In genomic region chr14:27402332-27403250, GRCm38 (mm10) we compare ENCODE assay signal across 12 mouse cellular contexts. TPM values are rescaled to one million over a fixed set of nuclear protein-coding genes. Genes with fewer than 3 reads are reported as not detected.
DNase-seq lines count a peak whose midpoint lies in the region; ATAC-seq lines count a peak whose summit lies in the region.
"Had no signal": no experiment of that assay in that cellular context is flagged by ENCODE, and none has a peak within 500 bp of the region (broad histone marks: within the 10 kb centered on the region; RNA-seq: fewer than 3 reads in every experiment).

No protein-coding gene starts in this region.

- H3K27me3 ChIP-seq in heart, embryonic 11.5 days (ENCODE audit: control insufficient read depth, insufficient read depth, low read length), result no peaks in the 10 kb centered on the region
- no peaks in the 10 kb centered on the region for H3K27me3 ChIP-seq in heart, embryonic 15.5 days
- H3K27me3 ChIP-seq: hindbrain, embryonic 13.5 days; neural tube, embryonic 13.5 days had no signal

- H3K4me2 ChIP-seq in heart, embryonic 11.5 days, result no peak overlapping the region
- H3K4me2 ChIP-seq in heart, embryonic 15.5 days, result no peak overlapping the region
- H3K4me2 ChIP-seq: hindbrain, embryonic 13.5 days; neural tube, embryonic 13.5 days had no signal

- 71% methylated on average over 10 of the region's 10 CpGs for WGBS in heart, embryonic 11.5 days (ENCODE audit: insufficient replicate concordance)
- 64% methylated on average over 10 of the region's 10 CpGs for WGBS in heart, embryonic 15.5 days

- H3K4me1 ChIP-seq in heart, embryonic 11.5 days (ENCODE audit: control insufficient read depth, insufficient read depth, low read length), result no peaks in the 10 kb centered on the region
- 0 out of 2 replicates have a peak, but pooled peaks cover 4% of the 10 kb centered on the region for H3K4me1 ChIP-seq in heart, embryonic 15.5 days (replicated peaks)
- H3K4me1 ChIP-seq: hindbrain, embryonic 13.5 days; neural tube, embryonic 13.5 days had no signal

- H3K4me3 ChIP-seq in heart, embryonic 11.5 days (ENCODE audit: low read depth, low read length), result no peak overlapping the region
- H3K4me3 ChIP-seq in heart, embryonic 15.5 days, result no peak overlapping the region
- H3K4me3 ChIP-seq: hindbrain, embryonic 13.5 days; neural tube, embryonic 13.5 days had no signal

- peak; percentile 95 for DNase-seq in heart, adult 11 months
- DNase-seq in A20 (ENCODE audit: low read depth, low spot score), result peak; percentile 62
- DNase-seq in frontal cortex, postnatal 10 days (ENCODE audit: low spot score in 2 of 2), result no peak
- DNase-seq in right cerebral cortex, postnatal 4 days, result no peak
- no peak for DNase-seq in gastrocnemius, postnatal 36 days
- DNase-seq: cerebellum, postnatal 36 days; layer of hippocampus, postnatal 36 days had no signal

- no peaks in the 10 kb centered on the region for H3K36me3 ChIP-seq in heart, embryonic 11.5 days (ENCODE audit: control insufficient read depth, insufficient read depth, low read length)
- peaks cover 19% of the 10 kb centered on the region for H3K36me3 ChIP-seq in heart, embryonic 15.5 days
- H3K36me3 ChIP-seq: hindbrain, embryonic 13.5 days; neural tube, embryonic 13.5 days had no signal

- no peak overlapping the region for H3K27ac ChIP-seq in heart, embryonic 11.5 days (ENCODE audit: low read depth, low read length)
- H3K27ac ChIP-seq in heart, embryonic 15.5 days, result peak overlapping the region; percentile 53; the same call in 1 of the 2 replicates
- H3K27ac ChIP-seq: hindbrain, embryonic 13.5 days; neural tube, embryonic 13.5 days had no signal

- ATAC-seq in heart, embryonic 11.5 days (replicated peaks; ENCODE audit: insufficient number of reproducible peaks, low FRiP score, low TSS enrichment), result no peak
- no peak for ATAC-seq in heart, embryonic 15.5 days (replicated peaks; ENCODE audit: insufficient number of reproducible peaks, insufficient read depth, low FRiP score, low read depth)
- ATAC-seq in megakaryocyte progenitor cell, adult 5-6 weeks (replicated peaks; ENCODE audit: poor library complexity), result peak; percentile 30

- intact Hi-C loops in gastrocnemius, postnatal 36 days (cut with DNase I), result no loop called here

- no peak overlapping the region for H3K9ac ChIP-seq in heart, embryonic 11.5 days (ENCODE audit: low read depth, low read length)
- no peak overlapping the region for H3K9ac ChIP-seq in heart, embryonic 15.5 days
- H3K9ac ChIP-seq: hindbrain, embryonic 13.5 days; neural tube, embryonic 13.5 days had no signal

- no peaks in the 10 kb centered on the region for H3K9me3 ChIP-seq in heart, embryonic 11.5 days (replicated peaks; ENCODE audit: control insufficient read depth, low read length)
- H3K9me3 ChIP-seq in heart, embryonic 15.5 days (replicated peaks), result no peaks in the 10 kb centered on the region
- H3K9me3 ChIP-seq: neural tube, embryonic 13.5 days had no signal

RNA-seq across cellular contexts. Expression of gene Fam208a, which starts 26.0 kb away (rescaled TPM):
- 9.5 and 12.3 TPM in 2 replicates for polyA plus RNA-seq in heart, embryonic 11.5 days (2014; fragmentation: Nextera tagmentation; extraction: Ambion mirVana)
- 9.1 and 9.4 TPM in 2 replicates for polyA plus RNA-seq in heart, embryonic 15.5 days (2015; fragmentation: Nextera tagmentation; extraction: Ambion mirVana)
- total RNA-seq in megakaryocyte progenitor cell, adult 5-6 weeks (2015), result 25.4 and 33.9 TPM in 2 replicates
- 22.8 and 31.9 TPM in 2 replicates for total RNA-seq in megakaryocyte progenitor cell, adult 5-6 weeks (2017)
- total RNA-seq in gastrocnemius, postnatal 36 days (2021), result 1 to 10 TPM; 4.5 to 4.9 TPM

Comparison
In these comparisons a context has a peak if more than half of its experiments do, and no peak if none do; other contexts are left out.
1. DNase-seq: peak in heart, adult 11 months (single experiment) and A20 (single experiment); none in frontal cortex, postnatal 10 days (0 of 2), right cerebral cortex, postnatal 4 days (single experiment) and gastrocnemius, postnatal 36 days (0 of 2).
2. RNA of gene Fam208a, which starts 26.0 kb away (total RNA-seq): 22.8 to 33.9 TPM in megakaryocyte progenitor cell, adult 5-6 weeks; 4.5 to 4.9 TPM in gastrocnemius, postnatal 36 days; every median in the first group is over 4 times any median in the second.